Mouse (Mus musculus) layer of hippocampus, adult 9-10 months (tissue): ENCODE measurements around the gene Eif2b5.

ENCODE experiments used
- DNase-seq: peaks from one replicate; pipeline ENCODE4 v3.0.0; 2022; ENCODE audit warnings: low spot score

Gene Eif2b5

GRCm38 (mm10) chr16:20489233-20489632 is 9.4 kb upstream of the Eif2b5 start:
- DNase-seq = no peak

GRCm38 (mm10) chr16:20490581-20490980 is 8.0 kb upstream of the Eif2b5 start:
- DNase-seq = no peak

GRCm38 (mm10) chr16:20491301-20491700 is 7.3 kb upstream of the Eif2b5 start:
- no peak for DNase-seq

GRCm38 (mm10) chr16:20493452-20493851 is 5.2 kb upstream of the Eif2b5 start:
- DNase-seq = no peak

DNA sequence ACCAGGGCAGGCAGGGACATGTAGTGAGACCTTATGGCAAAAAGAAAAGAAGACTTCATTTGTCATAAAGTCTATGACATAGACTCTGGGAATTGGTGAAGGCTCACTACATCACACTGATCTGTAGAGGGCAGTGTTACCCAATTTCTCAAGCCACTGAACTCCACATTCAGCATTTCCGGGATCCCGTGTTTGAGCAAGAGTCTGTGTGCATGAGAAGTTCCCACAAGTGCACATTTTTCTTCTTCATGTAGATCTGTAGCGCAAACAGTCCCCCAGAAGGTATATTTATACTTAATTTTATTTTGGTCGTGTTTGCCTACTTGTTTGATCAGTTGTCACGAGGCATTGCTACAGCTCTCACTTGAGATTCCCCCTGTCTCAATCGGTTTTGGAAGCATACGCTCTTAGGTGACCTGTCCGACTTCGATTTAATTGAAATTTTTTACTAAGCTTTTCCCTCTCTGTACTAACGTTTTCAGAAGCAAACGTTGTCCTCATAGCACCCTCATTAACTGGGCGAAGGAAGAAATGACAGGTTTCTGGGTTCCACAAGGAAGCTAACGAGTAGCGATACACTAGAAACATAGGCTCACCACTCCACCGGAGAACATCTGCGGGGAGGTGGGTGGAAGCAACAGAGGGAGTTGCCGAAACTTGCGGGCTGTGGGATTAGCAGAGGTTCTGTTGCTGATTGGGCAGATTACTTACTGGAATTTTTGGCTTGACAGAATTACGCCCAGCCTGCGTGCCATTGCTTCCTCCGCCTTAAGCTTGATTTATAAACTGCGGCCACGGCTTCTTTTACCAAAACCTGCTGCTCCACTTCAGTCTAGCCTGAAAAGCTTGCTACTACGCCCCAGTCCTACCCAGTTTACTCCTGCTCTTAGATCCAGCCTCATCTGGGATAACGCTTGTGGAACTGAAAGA is 1.7 kb upstream of the Eif2b5 start:
- DNase-seq = peak; percentile 55

GRCm38 (mm10) chr16:20497980-20498676 is 489 bp upstream of the Eif2b5 start:
- DNase-seq = no peak

DNA sequence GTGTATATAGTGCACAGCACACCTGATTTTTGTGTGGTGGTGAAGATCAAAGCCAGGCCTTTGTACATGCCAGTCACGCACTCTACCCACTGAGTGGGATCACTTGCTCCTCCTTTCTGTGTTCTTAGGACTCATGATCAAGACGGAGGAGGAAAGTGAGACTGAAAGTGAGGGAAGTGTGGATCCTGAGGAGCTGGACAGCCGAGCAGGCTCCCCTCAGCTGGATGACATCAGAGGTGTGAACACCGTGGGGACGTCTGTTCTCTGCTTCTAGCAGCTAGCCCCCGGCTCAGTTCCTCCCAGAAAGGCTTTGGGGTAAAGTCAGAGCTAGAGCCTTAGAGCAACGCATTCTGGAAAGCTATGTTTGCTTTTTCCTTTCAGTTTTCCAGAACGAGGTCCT is 7.4 kb downstream of the Eif2b5 start:
- no peak for DNase-seq

DNA sequence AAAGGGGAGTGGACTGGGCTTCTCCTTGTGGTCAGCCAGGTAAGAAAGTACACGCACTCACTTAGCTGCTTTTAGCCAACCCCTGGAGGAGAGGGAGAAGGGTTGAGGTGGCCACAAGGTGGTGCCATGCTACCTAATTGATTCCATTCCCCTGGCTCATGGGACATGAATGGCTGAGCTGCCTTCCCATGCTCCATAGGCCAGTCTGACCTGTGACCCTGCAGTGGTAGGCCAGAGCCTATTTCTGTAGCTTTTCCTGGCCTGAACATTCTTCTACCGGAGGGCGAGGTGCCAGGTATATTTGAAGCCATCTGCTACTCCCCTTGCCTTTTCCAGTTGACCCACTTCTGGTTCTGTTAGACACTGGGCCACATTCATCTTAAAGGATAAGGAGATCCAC is 10.7 kb downstream of the Eif2b5 start:
- no peak for DNase-seq

- no peak for DNase-seq
Measured at GRCm38 (mm10) chr16:20511277-20511847, 12.7 kb downstream of the Eif2b5 start.

GRCm38 (mm10) chr16:20516032-20516431 is 17.4 kb downstream of the Eif2b5 start:
- DNase-seq = no peak

- DNase-seq = no peak
Measured at GRCm38 (mm10) chr16:20516726-20517201, 18.1 kb downstream of the Eif2b5 start, which contains the start of gene Dvl3. Gene Dvl3, plus strand, starts transcription at chr16:20516982.

GRCm38 (mm10) chr16:20517216-20517615 is 18.6 kb downstream of the Eif2b5 start:
- no peak for DNase-seq

- DNase-seq = no peak
Measured at GRCm38 (mm10) chr16:20517701-20518374, 19.2 kb downstream of the Eif2b5 start.

GRCm38 (mm10) chr16:20523886-20524285 is 25.3 kb downstream of the Eif2b5 start:
- DNase-seq = no peak

GRCm38 (mm10) chr16:20528779-20529178 is 30.2 kb downstream of the Eif2b5 start:
- no peak for DNase-seq

GRCm38 (mm10) chr16:20529375-20529774 is 30.8 kb downstream of the Eif2b5 start:
- DNase-seq = no peak

DNA sequence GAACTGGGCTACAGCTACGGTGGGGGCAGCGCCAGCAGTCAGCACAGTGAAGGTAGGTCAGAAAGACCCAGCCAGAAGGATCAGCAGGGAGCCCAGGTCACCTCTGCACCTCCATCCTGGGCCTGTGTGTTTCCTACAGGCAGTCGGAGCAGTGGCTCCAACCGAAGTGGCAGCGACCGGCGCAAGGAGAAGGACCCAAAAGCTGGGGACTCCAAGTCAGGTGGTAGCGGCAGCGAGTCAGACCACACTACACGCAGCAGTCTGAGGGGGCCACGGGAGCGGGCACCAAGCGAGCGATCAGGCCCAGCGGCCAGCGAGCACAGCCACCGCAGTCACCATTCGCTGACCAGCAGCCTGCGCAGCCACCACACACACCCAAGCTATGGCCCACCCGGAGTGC is 32.3 kb downstream of the Eif2b5 start:
- no peak for DNase-seq

DNA sequence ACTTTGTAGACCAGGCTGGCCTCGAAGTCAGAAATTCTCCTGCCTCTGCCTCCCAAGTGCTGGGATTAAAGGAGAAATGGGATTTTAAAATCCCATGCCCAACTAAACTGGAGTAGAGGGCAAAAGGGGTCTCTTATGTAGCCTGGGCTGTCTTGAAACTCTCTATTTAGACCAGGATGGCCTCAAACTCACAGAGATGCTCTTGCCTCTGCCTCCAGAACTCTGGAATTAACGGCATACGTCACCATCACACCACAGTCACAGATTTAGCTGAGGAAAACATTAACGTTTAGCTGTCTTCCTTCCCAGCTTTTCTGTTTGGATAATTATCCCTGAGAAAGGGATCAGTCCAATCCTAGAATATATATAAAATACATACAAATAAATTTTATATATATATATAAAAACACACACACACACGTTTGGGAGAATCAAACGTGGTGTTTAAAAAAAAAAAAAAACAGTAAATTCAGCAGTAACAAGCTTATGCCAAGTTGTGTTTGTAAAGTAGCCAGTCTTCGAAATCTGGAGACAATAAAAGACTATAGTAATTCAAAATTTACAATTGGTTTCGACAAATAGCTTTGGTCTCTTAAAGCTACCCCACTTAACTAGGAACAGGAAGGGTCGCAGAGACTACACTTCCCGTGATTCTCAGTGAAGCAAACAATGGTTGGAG is 36.1 kb downstream of the Eif2b5 start:
- DNase-seq = no peak

GRCm38 (mm10) chr16:20535296-20536080 is 36.9 kb downstream of the Eif2b5 start, which contains the start of gene Ap2m1:
Gene Ap2m1, plus strand, starts transcription at chr16:20535478.
- peak; percentile 95 for DNase-seq

GRCm38 (mm10) chr16:20536081-20536665 is 37.6 kb downstream of the Eif2b5 start:
- no peak for DNase-seq
